Mouse (Mus musculus) neural tube, embryonic 15.5 days (tissue): ENCODE results near the gene Defb10. TPM values are rescaled to one million over a fixed set of nuclear protein-coding genes. Genes with fewer than 3 reads are reported as not detected.
"Not testable (repeated sequence)": the region's sequence is repeated elsewhere in the genome, so short reads cannot be mapped to it uniquely, and the experiment has no call there.

Experiments
- ATAC-seq: fragments of 200-750 bp; cut with Nextera tagmentation; 2 replicates; pipeline ENCODE4 v1.8.0; 2017; ENCODE audit warnings: mild to moderate bottlenecking, moderate TSS enrichment, moderate library complexity; ENCODE audit not compliant: low FRiP score
- H3K27ac ChIP-seq: fragments of 300-500 bp; sonication (generic); replicated peaks from 2 replicates; pipeline ENCODE4 v1.5.1; 2015; ENCODE audit warnings: mild to moderate bottlenecking, inconsistent platforms
- H3K27me3 ChIP-seq: fragments of 300-500 bp; sonication (generic); replicated peaks from 2 replicates; pipeline ENCODE4 v1.6.1; 2015; ENCODE audit warnings: inconsistent platforms
- H3K36me3 ChIP-seq: fragments of 300-500 bp; sonication (generic); 2 replicates; pipeline ENCODE4 v1.6.1; 2015; ENCODE audit warnings: inconsistent platforms
- H3K4me1 ChIP-seq: fragments of 300-500 bp; sonication (generic); 2 replicates; pipeline ENCODE4 v1.6.1; 2015; ENCODE audit warnings: inconsistent platforms
- H3K4me2 ChIP-seq: fragments of 300-500 bp; sonication (generic); 2 replicates; pipeline ENCODE4 v1.6.1; 2015; ENCODE audit warnings: inconsistent platforms, mild to moderate bottlenecking, moderate library complexity
- H3K4me3 ChIP-seq: fragments of 300-500 bp; sonication (generic); replicated peaks from 2 replicates; pipeline ENCODE4 v1.5.1; 2015; ENCODE audit warnings: mild to moderate bottlenecking, inconsistent platforms
- H3K9ac ChIP-seq: fragments of 300-500 bp; sonication (generic); replicated peaks from 2 replicates; pipeline ENCODE4 v1.6.1; 2015; ENCODE audit warnings: mild to moderate bottlenecking, inconsistent platforms
- H3K9me3 ChIP-seq: fragments of 300-500 bp; sonication (generic); replicated peaks from 2 replicates; pipeline ENCODE4 v1.6.1; 2016; ENCODE audit warnings: inconsistent platforms
- WGBS: fragments of 180-500 bp; shearing (Covaris S2); methylation state at CpG from one replicate; pipeline ENCODE4 v1.1.7; 2015; ENCODE audit warnings: mixed read lengths; 5-methylcytosine and 5-hydroxymethylcytosine counted together
- polyA plus RNA-seq: library from polyadenylated mRNA; unstranded; fragments of >200 nt; fragmentation: Nextera tagmentation; extraction: Ambion mirVana; gene quantifications from 2 replicates; pipeline ENCODE4 v1.2.1, GENCODE M21; 2015

Defb10 gene
- not detected in 2 replicates for polyA plus RNA-seq

DNA sequence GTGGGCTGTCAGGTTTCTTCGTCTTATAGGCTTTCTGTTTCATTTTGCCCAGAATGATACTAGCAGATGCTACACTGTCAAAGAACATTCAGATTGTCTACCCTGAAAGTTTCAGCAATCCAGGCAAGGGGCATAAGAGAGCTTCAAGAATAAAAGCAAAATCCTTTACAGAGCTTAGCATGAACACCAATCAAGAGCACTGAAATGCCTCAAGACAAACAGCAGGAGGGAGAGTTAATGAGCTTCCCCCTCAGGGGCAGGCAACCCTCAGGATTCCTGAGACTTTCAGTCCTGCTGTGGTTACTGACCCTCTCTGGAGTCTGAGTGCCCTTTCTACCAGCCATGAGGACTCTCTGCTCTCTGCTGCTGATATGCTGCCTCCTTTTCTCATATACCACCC, at the start of gene Defb10:
TSS of gene Defb10 (plus strand) at position 316 of the 400 bp plus-strand sequence.
- not testable (repeated sequence) for H3K9ac ChIP-seq, H3K4me2 ChIP-seq, H3K27me3 ChIP-seq, H3K9me3 ChIP-seq, ATAC-seq, H3K27ac ChIP-seq, H3K4me1 ChIP-seq, H3K4me3 ChIP-seq, H3K36me3 ChIP-seq
- WGBS = 50% methylated on average over 1 of the region's 1 CpGs

DNA sequence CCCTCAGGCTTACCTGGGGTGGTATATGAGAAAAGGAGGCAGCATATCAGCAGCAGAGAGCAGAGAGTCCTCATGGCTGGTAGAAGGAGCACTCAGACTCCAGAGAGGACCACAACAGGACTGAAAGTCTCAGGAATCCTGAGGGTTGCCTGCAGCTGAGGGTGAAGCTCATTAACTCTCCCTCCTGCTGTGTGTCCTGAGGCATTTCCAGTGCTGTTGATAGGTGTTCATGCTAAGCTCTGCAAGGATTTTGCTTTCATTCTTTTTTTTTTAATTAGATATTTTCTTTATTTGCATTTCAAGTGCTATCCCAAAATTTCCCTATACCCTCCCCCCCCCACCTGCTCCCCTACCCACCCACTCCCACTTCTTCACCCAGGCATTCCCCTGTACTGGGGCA, 26.6 kb downstream of the Defb10 start, which contains the start of gene Defb9:
TSS of gene Defb9 (minus strand) at position 101 of the 400 bp plus-strand sequence.
- H3K36me3 ChIP-seq, H3K27me3 ChIP-seq: not testable (repeated sequence)

DNA sequence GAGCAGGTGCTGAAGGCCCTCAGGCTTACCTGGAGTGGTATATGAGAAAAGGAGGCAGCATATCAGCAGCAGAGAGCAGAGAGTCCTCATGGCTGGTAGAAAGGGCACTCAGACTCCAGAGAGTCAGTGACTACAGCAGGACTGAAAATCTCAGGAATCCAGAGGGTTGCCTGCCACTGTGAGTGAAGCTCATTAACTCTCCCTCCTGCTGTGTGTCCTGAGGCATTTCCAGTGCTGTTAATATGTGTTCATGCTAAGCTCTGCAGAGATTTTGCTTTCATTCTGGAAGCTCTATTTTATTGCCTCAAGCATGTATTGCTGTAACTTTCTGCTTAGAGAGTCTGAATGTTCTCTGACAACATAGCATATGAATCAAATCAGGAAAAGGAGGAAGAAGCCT, 47.6 kb downstream of the Defb10 start, which contains the start of gene Defb11:
TSS of gene Defb11 (minus strand) at position 123 of the 400 bp plus-strand sequence.
- H3K27me3 ChIP-seq, H3K4me3 ChIP-seq, H3K4me1 ChIP-seq, H3K9ac ChIP-seq, H3K27ac ChIP-seq, ATAC-seq, H3K4me2 ChIP-seq, H3K9me3 ChIP-seq, H3K36me3 ChIP-seq: not testable (repeated sequence)

More for the DNA sequence above, 26.6 kb downstream of the Defb10 start, which contains the start of gene Defb9:
- not testable (repeated sequence) for H3K9me3 ChIP-seq, H3K4me1 ChIP-seq, ATAC-seq, H3K4me3 ChIP-seq, H3K27ac ChIP-seq, H3K9ac ChIP-seq, H3K4me2 ChIP-seq

Other genes starting within 250 kb of the Defb10 start
- gene Defa26, start 240.7 kb upstream of the Defb10 start, polyA plus RNA-seq = not detected in 2 replicates
- 1.1 TPM in 1 of 2 replicates, not detected in the other for gene Defa17, start 203.1 kb upstream of the Defb10 start, polyA plus RNA-seq
- not detected in 2 replicates for gene Defa34, start 193.1 kb upstream of the Defb10 start, polyA plus RNA-seq
- not detected in 2 replicates for gene AY761184, start 155.3 kb upstream of the Defb10 start, polyA plus RNA-seq
- 1.0 TPM in 1 of 2 replicates, not detected in the other for gene Defa24, start 124.4 kb upstream of the Defb10 start, polyA plus RNA-seq
- gene Defb50, start 35.4 kb upstream of the Defb10 start, polyA plus RNA-seq = not detected in 2 replicates
- not detected in 2 replicates for gene Defb2, start 19.0 kb upstream of the Defb10 start, polyA plus RNA-seq
- gene Defb9, start 26.5 kb downstream of the Defb10 start, polyA plus RNA-seq = not detected in 2 replicates
- gene Defb11, start 47.5 kb downstream of the Defb10 start, polyA plus RNA-seq = not detected in 2 replicates
- gene Defb15, start 73.8 kb downstream of the Defb10 start, polyA plus RNA-seq = not detected in 2 replicates
- not detected in 2 replicates for gene Defb35, start 79.5 kb downstream of the Defb10 start, polyA plus RNA-seq
- not detected in 2 replicates for gene Defb13, start 87.9 kb downstream of the Defb10 start, polyA plus RNA-seq
- not detected in 2 replicates for gene Fam90a1a, start 99.8 kb downstream of the Defb10 start, polyA plus RNA-seq
- gene Ccdc70, start 110.9 kb downstream of the Defb10 start, polyA plus RNA-seq = not detected in 2 replicates
- 1.1 and 2.1 TPM in 2 replicates for gene Atp7b, start 201.4 kb downstream of the Defb10 start, polyA plus RNA-seq
- 37.7 and 40.4 TPM in 2 replicates for gene Alg11, start 201.8 kb downstream of the Defb10 start, polyA plus RNA-seq